Mouse (Mus musculus) brain, embryonic 14.5 days (tissue): ENCODE measurements around the gene Negr1.

Source experiments
- CTCF ChIP-seq: fragments of 200-500 bp; IDR thresholded peaks from 2 replicates; pipeline ENCODE4 v1.5.1; 2012; ENCODE audit warnings: inconsistent platforms, mild to moderate bottlenecking, moderate library complexity, borderline replicate concordance; ENCODE audit not compliant: insufficient read depth, insufficient read length; ENCODE audit errors: extremely low read depth
- POLR2A ChIP-seq: fragments of 200-500 bp; IDR thresholded peaks from 2 replicates; pipeline ENCODE4 v1.6.1; 2012; ENCODE audit warnings: mild to moderate bottlenecking, inconsistent platforms, borderline replicate concordance; ENCODE audit not compliant: poor library complexity, insufficient read depth, insufficient read length, severe bottlenecking; ENCODE audit errors: extremely low read depth

- TF ChIP-seq POLR2A, result no peak
- TF ChIP-seq CTCF, result no peak
These were observed 546.6 kb downstream of the Negr1 start for GRCm38 (mm10) chr3:157108156-157108555.
